Mouse (Mus musculus) kidney, postnatal 14 days (tissue): ENCODE measurements around the gene Hectd2.

Experiments used
- DNase-seq: peaks from one replicate; pipeline ENCODE4 v3.0.0; 2022; ENCODE audit warnings: mixed read lengths

Hectd2 gene

GRCm38 (mm10) chr19:36662734-36663133 lies 108.3 kb downstream of the Hectd2 start:
- DNase-seq: no peak

GRCm38 (mm10) chr19:36663918-36664317 lies 109.5 kb downstream of the Hectd2 start:
- DNase-seq: no peak

GRCm38 (mm10) chr19:36664417-36664816 lies 110.0 kb downstream of the Hectd2 start:
- no peak for DNase-seq

- DNase-seq: no peak
These were observed 110.8 kb downstream of the Hectd2 start for GRCm38 (mm10) chr19:36665206-36665605.

- DNase-seq: no peak
These were observed 111.2 kb downstream of the Hectd2 start for GRCm38 (mm10) chr19:36665641-36666040.

- no peak for DNase-seq
These were observed 112.0 kb downstream of the Hectd2 start for GRCm38 (mm10) chr19:36666471-36666870.

- DNase-seq: no peak
These were observed 112.9 kb downstream of the Hectd2 start for GRCm38 (mm10) chr19:36667368-36667767.

GRCm38 (mm10) chr19:36668098-36668497 lies 113.7 kb downstream of the Hectd2 start:
- DNase-seq: no peak

- DNase-seq: no peak
These were observed 114.6 kb downstream of the Hectd2 start for GRCm38 (mm10) chr19:36668881-36669639.

- no peak for DNase-seq
These were observed 115.4 kb downstream of the Hectd2 start for GRCm38 (mm10) chr19:36669720-36670451.
